Mouse (Mus musculus) c-Kit-positive CD71-negative TER-119-negative erythroid progenitor cells, embryonic 14.5 days (primary cell): ENCODE results near the gene Acaca.

Source experiments
- DNase-seq: peaks from one replicate; pipeline ENCODE4 v3.0.0-alpha.2; 2013; ENCODE audit warnings: low read depth

Gene Acaca

DNA sequence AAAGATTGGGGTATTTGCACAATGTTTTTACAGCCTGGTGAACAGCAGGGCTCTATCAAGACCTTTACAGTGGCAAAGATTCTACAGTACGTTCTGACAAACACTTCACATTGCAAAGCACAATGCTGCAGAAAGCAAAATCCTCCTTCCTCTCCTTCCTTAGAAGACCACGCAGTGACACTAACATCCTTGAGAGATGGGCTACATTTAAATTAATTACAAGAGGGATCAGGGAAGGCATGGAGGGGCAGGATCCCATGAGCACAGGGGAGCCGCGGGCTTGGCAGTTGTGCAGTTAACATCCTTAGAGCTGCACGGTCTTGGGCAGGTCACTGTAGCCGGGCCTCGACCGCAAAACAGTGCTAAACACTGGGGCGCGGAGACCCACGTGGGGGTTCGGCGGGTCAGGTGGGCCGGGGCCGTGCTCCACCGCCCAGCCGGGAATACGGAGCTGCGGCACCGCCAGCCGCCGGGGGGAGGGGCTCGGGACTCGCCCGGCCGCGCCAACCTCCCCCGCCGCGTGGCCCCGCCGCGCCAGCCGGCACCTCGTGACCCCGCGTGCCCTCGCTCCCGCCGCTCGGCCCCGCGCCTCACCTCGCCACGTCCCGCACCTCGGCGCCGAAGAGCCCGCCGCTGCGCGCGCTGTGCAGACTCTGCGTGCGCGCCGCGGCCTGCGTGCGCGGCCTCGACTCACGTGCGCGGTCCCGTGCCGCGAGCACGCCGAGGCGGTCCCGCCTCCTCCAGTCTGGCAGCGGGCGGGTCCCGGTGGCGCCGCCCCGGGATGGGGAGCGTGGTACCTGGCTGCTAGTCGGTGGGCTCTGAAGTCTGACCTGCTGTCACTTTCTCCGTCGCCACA lies at the start of gene Acaca, which contains the start of gene Tada2a:
Gene Acaca, plus strand, starts transcription at position 730 of the 856 bp plus-strand sequence.
Gene Tada2a, minus strand, starts transcription at position 658 of the 856 bp plus-strand sequence.
- DNase-seq: peak; percentile 55

DNA sequence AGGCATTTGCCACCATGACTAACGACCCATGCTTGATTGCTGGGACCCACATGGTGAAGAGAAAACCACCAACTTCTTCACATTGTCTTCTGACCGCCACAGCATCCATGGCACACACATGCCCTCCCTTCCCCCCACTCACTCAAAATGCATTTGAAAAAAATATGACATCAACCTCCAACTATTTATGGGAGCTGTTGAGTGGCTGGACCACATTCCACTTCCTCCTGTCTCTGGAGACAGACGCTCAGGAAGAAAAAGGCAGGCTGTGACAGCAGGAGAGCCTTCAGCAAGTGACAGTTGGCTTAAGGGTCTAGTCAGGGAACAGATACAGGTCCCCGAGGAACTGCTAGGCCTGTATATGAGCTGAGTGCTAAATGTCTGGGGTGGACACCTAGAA lies 49.6 kb upstream of the Acaca start:
- DNase-seq: no peak

DNA sequence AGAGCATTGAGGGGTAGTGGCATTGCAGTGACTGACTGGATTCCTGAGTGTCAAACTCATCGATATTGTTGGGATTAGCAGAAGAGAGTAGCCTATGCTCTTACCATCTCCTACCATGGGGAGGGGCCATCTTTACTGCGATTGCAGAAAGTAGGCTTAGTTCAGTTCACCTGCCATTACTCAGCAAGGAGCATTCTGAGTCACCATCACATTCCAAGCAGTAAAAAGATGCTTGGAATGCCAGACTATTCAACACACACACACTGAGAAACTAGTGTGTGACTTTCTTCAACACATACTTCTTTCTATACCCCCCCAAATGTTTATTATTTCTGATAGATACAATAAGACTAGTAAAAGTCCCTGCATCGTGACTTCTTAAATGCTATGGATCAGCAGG lies 49.1 kb upstream of the Acaca start:
- no peak for DNase-seq

DNA sequence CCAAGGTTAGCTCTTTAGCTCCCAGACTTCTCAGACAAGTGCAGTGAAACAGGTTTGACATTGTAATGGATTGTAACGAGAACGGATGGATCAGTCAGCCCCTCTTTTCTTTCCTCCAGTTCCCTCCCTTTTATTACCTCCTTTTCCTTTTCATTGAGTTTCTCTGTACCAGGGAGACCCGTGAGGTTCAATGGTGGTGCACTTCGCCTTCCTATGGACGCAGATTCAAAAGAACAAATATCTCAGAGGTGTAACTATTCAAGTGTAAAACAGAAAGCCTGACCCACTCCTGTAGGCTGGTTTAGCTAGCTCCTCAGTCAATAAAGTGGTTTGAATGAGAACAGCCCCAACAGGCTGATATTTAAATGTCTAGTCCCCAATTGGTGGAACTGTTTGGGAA lies 47.6 kb upstream of the Acaca start:
- DNase-seq: no peak

DNA sequence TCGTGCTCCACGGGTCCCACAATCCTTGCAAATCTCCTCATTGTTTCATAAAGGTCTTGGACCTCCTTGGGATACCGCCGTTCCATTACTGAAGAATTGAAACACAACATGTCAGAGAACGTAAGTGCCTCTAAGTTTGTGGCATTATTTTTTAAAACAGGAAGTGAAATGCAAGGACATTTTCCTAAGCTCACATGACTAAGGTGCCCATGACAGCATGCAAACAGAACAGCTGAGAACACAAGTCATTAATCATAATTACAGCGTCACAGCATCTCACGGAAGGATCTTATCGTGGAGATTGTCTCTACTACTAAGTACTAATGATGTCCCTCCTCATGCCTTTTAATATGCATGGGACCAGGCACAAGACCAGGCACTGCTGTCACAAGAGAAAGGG lies 38.9 kb upstream of the Acaca start:
- DNase-seq: no peak

DNA sequence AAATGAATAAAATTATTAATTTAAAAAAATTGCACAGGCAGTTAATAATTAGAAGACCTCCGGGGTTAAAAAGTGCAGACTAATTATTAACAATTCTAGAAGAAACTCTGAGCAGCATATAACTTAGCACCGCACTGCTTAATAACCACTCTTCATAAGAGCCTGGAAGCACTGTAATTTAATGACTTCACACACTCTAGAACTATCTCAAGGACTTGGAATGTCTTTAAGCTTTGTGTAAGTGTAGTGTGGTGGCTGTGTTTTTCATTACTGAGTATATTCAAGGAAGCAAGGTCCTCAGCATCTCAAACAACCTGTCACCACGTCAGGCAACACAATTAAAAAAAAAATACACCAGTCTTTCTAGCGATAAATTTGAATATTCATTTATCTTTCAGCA lies 34.4 kb upstream of the Acaca start:
- DNase-seq: no peak

DNA sequence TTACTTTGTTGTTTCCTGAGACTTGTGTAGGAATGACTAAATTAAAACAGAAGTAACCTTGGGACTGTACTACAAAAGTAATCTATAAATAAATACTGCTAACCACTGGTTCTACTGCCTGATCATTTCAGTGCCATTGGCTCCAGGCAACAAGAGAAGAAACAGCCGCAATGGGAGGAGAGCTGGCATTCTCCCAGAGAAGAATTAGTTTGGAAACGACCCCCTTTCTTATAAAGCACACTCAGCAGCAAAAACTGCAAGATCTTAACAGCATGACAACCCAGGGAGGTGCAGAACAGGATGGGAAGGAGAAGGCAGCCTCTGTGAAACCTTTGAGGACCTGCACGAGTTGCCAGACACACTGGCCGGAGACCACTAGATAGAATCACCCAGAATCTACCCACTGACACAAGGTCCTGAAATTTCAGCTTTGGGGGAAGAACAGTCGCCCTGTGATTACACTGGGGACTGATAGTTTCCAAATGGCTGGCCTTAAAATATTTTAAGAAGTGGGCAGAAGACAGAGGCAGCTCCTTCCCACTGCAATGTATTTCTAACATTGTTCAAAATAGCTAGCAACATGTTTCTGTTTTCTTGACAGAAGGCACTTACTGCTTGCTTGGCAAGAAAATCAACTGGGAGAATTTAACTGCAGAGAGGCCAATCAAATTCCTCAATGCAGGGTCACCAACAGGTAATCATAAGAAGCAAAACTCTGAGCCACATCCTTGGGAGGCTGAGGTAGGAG lies 32.0 kb upstream of the Acaca start:
- DNase-seq: no peak

DNA sequence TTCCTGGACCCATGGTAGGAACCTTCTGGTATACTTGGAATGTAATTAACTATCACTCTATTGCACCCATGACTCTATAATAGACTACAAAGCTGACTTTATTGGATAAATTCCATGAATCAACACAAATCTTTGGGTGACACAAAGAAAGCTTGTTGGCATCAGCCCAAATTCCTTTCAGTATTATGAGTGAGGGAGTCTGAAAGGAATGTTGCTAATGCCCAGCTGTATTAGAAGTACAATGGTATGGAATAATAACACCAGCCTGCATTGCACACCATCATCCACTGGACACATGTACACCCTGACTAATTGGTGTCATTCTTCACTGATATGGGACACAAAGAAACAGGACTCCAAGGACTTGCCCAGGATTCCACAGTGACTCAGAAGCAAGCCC lies 28.3 kb upstream of the Acaca start:
- no peak for DNase-seq

DNA sequence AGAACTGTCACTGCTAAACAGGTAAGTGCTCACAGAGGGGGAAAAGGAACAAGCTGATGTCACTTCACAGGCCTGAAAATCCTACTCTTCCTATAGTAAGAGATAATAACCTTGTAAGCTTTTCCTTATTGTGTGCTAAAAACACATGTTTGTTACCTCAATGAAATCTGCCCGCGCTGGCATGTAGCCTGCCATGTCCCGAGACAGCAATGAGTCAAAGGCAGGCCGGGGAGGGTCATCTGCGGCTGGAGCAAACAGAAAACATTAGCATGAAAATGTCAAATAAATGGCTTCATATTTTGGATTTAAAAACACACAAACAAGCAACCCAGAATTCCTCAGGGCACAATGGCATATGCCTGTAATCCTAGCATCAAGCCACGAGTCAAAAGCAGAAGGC lies 25.4 kb upstream of the Acaca start:
- no peak for DNase-seq

DNA sequence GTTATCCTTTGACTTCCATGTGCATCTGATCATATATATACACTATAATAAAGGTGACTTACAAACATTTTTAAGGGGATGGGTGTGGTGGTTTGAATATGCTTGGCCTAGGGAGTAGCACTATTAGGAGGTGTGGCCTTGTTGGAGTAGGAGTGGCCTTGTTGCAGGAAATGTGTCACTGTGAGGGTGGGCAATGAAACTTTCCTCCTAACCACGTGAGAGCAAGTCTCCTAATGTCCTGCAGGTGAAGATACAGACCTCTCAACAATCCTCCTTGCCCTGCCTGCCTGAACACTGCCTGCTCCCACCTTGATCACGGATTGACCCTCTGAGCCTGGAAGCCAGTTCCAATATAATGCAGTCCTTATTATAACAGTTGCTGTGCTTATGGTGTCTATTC lies 22.3 kb upstream of the Acaca start:
- DNase-seq: no peak

DNA sequence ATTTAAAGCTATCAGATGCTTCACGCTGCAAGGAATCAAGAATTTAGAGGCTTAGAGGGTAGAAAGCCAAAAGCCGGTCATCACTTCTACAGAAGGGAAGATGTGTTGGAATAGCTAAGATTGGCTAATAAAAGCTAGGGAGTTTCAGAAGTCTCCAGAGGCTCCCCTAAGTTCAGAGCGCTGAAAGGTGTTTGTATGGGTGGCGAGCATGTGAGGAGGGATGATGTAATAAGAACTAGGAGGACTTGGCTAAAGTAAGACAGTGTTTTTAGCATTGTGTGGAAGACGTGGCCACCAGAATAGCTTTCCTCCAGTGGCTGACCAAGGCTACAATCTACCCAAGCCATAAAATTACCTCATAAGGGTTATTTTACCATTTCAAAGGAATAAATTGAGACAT lies 15.8 kb upstream of the Acaca start:
- no peak for DNase-seq

DNA sequence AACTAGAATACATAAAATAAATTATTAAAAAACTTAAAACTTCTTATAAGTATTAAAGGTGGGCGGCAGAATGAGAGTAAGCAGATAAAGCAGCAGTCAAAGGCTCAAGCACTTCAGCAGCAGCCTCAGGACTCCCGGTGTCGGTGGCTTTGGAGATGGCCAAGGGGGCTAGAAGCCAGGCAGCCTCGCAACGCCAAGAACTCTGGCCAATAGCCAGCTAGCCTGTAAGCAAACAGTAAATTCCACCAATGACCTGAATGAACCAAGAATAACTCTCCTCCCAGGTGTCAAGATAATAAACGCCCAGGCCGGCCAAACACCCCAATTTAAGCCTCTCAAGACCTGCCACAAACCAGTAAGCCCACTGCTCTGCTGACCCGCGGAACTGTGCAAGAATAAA lies 13.8 kb upstream of the Acaca start:
- no peak for DNase-seq

DNA sequence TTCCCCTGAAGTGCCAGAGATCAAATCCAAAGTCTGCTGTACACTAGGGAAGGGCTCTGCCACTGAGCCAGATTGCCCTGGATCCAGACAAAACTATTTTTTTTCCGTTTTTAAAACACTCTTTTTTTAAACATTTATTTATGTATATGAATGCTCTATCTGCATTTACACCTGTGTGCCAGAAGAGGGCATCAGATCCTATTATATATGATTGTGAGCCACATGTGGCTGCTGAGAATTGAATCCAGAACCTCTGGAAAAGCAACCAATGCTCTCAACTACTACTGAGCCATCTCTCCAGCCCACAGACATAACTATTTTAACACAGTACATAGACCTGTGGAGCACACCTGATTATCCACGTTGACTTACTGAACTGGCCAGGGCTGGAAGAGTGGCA lies 13.3 kb upstream of the Acaca start:
- DNase-seq: no peak

DNA sequence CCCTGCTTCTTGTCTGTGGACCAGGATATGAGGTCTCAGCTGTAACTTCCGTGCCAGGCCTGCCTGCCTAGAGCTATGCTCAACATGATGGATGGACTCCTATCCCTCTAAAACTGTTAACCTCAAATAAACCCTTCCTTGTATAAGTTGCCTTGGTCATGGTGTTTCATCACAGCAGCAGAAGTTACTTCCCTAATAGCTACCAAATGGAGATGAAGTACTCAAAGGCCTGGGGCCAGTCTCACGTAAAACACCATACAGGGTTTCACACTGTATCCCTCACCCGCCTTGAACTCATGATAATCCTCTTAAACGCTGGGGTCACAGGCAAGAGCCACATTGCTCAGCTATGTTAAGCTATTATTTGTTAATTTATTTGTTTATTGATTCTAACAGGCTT lies 12.0 kb upstream of the Acaca start:
- DNase-seq: no peak

DNA sequence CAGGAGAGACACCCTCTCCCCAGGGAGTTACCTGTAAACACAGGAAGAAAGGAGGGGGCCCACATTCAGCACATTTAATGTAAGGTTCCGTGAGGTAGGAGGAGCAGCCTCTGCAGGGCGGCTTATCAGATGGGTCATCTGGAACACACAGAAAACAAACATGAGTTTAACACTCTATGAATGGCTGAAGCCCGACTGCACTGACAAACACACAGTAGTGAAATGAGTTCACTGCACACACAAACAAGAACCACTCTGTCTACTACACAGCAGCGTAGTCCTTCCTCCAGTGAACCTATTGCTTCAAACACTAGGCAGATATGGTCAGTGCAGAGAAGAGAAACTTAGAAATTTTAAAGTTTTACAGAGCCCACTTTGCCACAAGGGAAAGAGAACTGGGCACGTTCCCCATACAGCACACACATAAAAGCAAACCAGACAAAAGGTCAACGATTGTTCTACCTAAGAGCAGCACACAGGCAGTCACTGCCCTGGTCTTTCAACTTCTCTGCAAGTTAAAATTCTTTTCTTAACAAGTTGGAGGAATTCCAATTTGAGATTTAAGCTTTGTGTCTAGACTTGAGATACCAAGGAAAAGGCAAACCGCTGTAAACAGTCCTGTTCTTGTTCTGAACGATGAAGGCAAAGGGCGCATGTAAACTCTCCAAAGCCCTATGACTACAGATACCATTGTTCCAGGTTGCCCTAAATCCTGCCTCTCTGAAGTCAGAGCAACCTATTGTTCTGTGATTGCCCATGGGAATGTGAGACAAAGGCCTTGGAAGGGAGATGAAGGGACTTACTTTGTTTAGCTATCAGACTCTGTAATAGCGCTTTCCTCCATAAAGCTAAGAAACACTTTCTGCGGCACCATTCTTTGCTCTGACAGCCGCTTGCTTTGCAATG lies 8.2 kb upstream of the Acaca start:
- DNase-seq: no peak

DNA sequence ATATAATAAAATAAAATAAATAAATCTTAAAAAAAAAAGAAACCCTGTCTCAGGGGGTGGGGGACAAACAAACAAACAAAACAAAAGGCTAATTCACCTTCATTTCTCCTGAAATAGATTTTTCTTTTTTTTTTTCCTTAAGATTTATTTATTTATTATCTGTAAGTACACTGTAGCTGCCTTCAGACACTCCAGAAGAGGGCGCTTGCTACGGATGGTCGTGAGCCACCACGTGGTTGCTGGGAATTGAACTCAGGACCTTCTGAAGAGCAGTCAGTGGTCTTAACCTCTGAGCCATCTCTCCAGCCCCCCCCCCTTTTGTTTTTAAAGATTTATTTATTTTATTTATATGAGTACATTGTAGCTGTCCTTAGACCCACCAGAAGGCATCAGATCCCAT lies 1.5 kb upstream of the Acaca start:
- DNase-seq: no peak

DNA sequence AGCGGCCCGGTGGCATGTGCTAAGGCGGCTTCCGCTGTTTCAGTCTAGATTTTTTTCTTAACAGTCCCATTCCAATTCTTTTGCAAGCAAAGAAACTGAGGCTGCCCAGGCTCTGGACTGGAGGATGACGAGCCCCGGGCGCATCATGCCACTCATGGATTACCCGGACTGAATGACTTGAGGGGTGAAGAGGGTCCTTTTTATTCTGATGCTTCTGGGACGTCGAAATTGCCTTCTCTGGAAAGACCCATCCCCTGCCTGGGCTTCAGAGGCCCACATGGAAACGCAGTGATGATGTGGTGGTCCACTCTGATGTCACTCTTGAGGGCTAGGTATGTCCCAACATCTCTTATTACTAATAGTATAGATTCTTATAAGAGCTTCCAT lies 320 bp downstream of the Acaca start:
- no peak for DNase-seq

DNA sequence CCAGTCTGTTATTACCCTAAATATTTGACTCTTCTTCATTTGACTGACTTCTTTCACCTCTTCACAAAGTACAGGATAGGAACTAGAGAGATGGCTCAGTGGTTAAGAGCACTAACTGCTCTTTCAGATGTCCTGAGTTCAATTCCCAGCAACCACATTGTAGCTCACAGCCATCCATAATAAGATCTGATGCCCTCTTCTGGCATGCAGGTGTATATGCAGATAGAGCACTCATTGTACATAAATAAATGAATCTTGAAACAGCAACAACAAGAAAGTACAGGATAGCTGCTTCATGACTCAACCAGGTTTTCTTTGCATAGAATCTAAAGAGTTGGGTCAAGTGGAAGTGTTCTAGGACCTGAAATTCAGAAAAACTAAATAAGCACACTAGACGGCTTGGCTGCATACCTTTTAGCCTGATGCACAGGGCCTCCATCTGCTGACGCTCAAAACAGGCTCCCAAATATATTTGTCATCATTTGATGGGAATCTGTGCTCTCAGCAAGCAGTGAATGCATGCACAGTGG lies 4.9 kb downstream of the Acaca start:
- no peak for DNase-seq

DNA sequence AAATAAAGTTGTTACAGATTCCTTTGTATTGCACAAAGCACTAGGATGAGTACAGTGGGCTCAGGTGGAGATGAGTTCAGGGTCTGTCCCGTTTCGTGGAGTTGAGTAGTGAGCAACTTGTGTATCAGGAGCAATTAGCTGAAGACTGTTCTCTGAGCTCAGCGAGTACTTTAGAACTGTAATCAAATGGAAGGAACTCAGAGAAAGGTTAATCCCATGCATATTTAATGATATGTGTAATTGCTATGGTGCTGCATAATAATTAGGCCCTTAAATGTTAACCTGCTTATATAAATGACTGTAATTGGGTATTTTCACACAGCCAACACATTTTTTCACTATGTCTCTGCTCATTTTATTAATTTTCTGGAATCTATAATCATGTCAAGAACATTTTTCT lies 7.0 kb downstream of the Acaca start:
- no peak for DNase-seq

DNA sequence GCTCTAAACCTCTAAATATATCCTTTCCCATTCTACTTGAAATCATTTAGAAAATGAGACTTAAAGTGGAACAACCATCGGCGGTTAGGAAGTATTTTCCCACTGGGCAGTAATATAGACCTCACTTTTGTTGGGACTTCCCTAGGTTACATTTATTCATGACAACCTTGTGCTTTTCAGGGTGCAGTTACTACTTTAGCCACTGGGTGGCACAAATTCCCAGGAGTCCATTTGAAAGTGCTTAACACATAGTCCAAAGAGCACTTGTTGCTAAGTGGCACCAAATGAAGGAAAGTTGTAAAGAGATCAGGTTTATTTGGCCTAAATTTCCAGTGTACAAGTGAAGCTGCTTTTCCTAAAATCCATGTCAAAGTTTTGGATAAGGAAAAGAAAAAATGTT lies 12.3 kb downstream of the Acaca start:
- peak; percentile 74 for DNase-seq

DNA sequence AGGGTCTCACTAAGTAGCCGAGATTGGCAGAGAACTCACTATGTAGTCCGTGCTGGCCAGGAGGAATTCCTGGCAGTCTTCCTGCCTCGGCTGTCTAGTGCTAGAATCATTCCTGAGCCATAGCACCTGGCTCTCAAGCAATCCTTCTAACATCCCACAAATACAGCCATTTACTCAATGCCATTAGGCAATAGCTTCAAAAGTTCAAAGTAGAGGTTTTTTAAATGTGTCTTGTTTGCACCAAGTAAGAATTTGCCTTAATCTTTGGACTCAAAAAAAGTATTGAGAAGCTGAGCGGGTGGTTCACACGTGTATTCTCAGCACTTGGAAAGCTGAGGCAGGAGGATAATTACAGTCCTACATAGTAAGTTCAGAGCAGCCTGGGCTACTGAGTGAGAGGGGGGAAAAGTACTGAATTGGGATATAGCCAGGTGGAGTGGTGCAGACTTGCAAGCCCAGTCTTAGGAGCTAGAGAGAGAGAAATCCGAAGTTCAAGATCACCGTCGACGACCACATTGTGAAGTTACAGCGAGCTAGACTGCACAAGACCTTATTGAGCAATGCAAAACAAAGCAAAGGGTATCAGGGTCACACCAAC lies 15.8 kb downstream of the Acaca start:
- DNase-seq: no peak

DNA sequence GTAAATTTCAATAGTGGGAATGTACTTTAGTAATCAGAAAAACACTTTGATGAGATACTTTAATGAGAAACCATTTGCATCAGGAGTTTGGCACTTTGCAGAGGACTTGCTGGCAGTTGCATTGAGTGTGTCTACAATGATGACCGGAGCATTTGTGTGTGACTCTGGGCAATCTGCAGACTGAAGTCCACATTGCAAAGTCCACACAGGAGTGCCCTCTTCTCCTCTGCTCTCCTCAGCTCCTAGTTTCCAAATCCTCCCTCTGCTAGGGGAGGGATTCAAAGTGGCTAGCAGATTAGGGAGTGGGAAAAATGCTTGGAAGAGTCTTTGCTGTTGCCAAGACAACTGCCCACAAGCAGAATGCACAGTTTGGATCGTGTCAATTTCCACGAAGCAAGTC lies 16.6 kb downstream of the Acaca start:
- DNase-seq: no peak
